In the genomic region with DNA sequence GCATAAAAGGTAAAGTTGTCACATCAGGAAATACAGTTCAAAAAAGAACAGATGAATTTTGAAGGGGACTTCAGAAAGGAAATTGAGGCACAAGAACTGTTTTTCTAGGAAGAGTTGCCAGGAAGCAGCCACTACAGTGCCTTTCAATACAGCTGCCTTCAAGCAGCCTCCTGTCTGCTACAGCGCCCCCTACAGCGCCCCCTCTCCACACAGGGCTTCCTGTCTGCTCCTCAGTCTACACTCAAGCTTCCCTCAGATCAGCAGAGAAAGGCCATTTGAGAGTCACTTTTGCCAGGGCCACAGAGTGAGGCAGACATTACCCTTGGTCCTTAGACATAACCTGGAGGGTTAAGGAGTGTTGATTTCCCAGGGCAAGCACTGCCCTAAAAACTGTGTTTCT, we compare ENCODE assay signal across 11 mouse cellular contexts. TPM values are rescaled to one million over a fixed set of nuclear protein-coding genes. Genes with fewer than 3 reads are reported as not detected.
A peak's percentile ranks its signal among the peaks of the same experiment; 100 is the strongest.
DNase-seq lines count a peak whose midpoint lies in the region; ATAC-seq and TF ChIP-seq lines count a peak whose summit lies in the region.
"Had no signal": no experiment of that assay in that cellular context is flagged by ENCODE, and none has a peak within 500 bp of the region (broad histone marks: within the 10 kb centered on the region; RNA-seq: fewer than 3 reads in every experiment).

No protein-coding gene starts in this region.

- no peak overlapping the region for H3K4me2 ChIP-seq in kidney, embryonic 15.5 days
- no peak overlapping the region for H3K4me2 ChIP-seq in heart, embryonic 12.5 days

- WGBS in kidney, adult 2 months = 22% methylated on average over 2 of the region's 2 CpGs
- WGBS in kidney, embryonic 15.5 days = 15% methylated on average over 2 of the region's 2 CpGs
- 21% methylated on average over 2 of the region's 2 CpGs for WGBS in heart, embryonic 12.5 days

- no peak overlapping the region for H3K9ac ChIP-seq in kidney, embryonic 15.5 days
- H3K9ac ChIP-seq in heart, embryonic 12.5 days = no peak overlapping the region

- no peaks in the 10 kb centered on the region for H3K9me3 ChIP-seq in kidney, embryonic 15.5 days (replicated peaks)
- no peaks in the 10 kb centered on the region for H3K9me3 ChIP-seq in heart, embryonic 12.5 days (replicated peaks)

- H3K4me3 ChIP-seq in kidney, adult 2 months (ENCODE audit: insufficient read depth, low read depth, low read length) = no peak overlapping the region
- H3K4me3 ChIP-seq in kidney, embryonic 15.5 days (replicated peaks) = no peak overlapping the region
- no peak overlapping the region for H3K4me3 ChIP-seq in heart, embryonic 12.5 days
- H3K4me3 ChIP-seq: myocyte had no signal

- no peak overlapping the region for H3K27ac ChIP-seq in kidney, adult 2 months (ENCODE audit: insufficient read depth, low read depth, low read length)
- no peak overlapping the region for H3K27ac ChIP-seq in kidney, embryonic 15.5 days
- H3K27ac ChIP-seq in heart, embryonic 12.5 days (ENCODE audit: poor library complexity, severe bottlenecking) = no peak overlapping the region

- TF ChIP-seq POLR2A in kidney, adult 2 months (IDR thresholded peaks at IDR 0.05; ENCODE audit: low read depth, low read length) = no peak

- no peaks in the 10 kb centered on the region for H3K36me3 ChIP-seq in kidney, adult 2 months (ENCODE audit: control insufficient read depth, insufficient read depth, low read length)
- H3K36me3 ChIP-seq in kidney, embryonic 15.5 days = no peaks in the 10 kb centered on the region
- no peaks in the 10 kb centered on the region for H3K36me3 ChIP-seq in heart, embryonic 12.5 days

- ATAC-seq in kidney, embryonic 15.5 days (replicated peaks; ENCODE audit: low FRiP score) = no peak
- ATAC-seq in inflammation-experienced regulatory T-cells, adult 6 months = peak; percentile 67
- no peak for ATAC-seq in heart, embryonic 12.5 days (ENCODE audit: insufficient number of reproducible peaks, low FRiP score)

- peak; percentile 48 for TF ChIP-seq CTCF in kidney, adult 2 months (conservative IDR thresholded peaks at IDR 0.05; ENCODE audit: insufficient read depth, insufficient read length, low read depth, low read length)

- H3K27me3 ChIP-seq in kidney, adult 2 months (replicated peaks; ENCODE audit: control insufficient read depth, insufficient read depth, low read length) = no peaks in the 10 kb centered on the region
- H3K27me3 ChIP-seq in kidney, embryonic 15.5 days = no peaks in the 10 kb centered on the region
- no peaks in the 10 kb centered on the region for H3K27me3 ChIP-seq in heart, embryonic 12.5 days (replicated peaks)

- peaks cover 11% of the 10 kb centered on the region; the same call in 1 of the 2 replicates for H3K4me1 ChIP-seq in kidney, adult 2 months (ENCODE audit: control insufficient read depth, insufficient read depth, low read length)
- peaks cover 3% of the 10 kb centered on the region; the same call in 1 of the 2 replicates for H3K4me1 ChIP-seq in kidney, embryonic 15.5 days
- H3K4me1 ChIP-seq in heart, embryonic 12.5 days (replicated peaks) = 0 out of 2 replicates have a peak, but pooled peaks cover 3% of the 10 kb centered on the region

- DNase-seq in kidney, adult 2 months = no peak
- peak; percentile 61 for DNase-seq in ES-CJ7 (ENCODE audit: low read depth, low spot score)
- peak; percentile 43 to 69 for DNase-seq in spleen, postnatal 4 days (ENCODE audit: low spot score in 2 of 2)
- DNase-seq in layer of hippocampus, adult 18-20 months (ENCODE audit: low spot score in 2 of 2) = no peak
- DNase-seq in left cerebral cortex, adult 9 months (ENCODE audit: low spot score in 2 of 2) = no peak
- DNase-seq: adrenal gland, adult 2 months; kidney, adult 11 months had no signal

RNA-seq across cellular contexts. Expression of a gene that starts 6.7 kb away (rescaled TPM):
- polyA plus RNA-seq in kidney, adult 2 months (2012; rRNA removed) = 3.4 and 5.5 TPM in 2 replicates
- 13.4 and 13.9 TPM in 2 replicates for polyA plus RNA-seq in kidney, embryonic 15.5 days (2015; fragmentation: Nextera tagmentation; extraction: Ambion mirVana)
- 10 to 100 TPM; 14.5 to 17.6 (median 15.4) TPM for polyA plus RNA-seq in inflammation-experienced regulatory T-cells, adult 6 months (2017; shearing (Covaris generic))
- 7.4 and 8.2 TPM in 2 replicates for polyA plus RNA-seq in heart, embryonic 12.5 days (2016; fragmentation: Nextera tagmentation; extraction: Ambion mirVana)
- 1 to 10 TPM; 4.4 to 4.6 TPM for total RNA-seq in layer of hippocampus, adult 18-20 months (2021)

RNA-seq across cellular contexts. Expression of a gene that starts 36.0 kb away (rescaled TPM):
- polyA plus RNA-seq in kidney, adult 2 months (2012; rRNA removed) = 194 and 211 TPM in 2 replicates
- 484 and 516 TPM in 2 replicates for polyA plus RNA-seq in kidney, embryonic 15.5 days (2015; fragmentation: Nextera tagmentation; extraction: Ambion mirVana)
- 100 to 1,000 TPM; 319 to 903 (median 331) TPM for polyA plus RNA-seq in inflammation-experienced regulatory T-cells, adult 6 months (2017; shearing (Covaris generic))
- 912 and 971 TPM in 2 replicates for polyA plus RNA-seq in heart, embryonic 12.5 days (2016; fragmentation: Nextera tagmentation; extraction: Ambion mirVana)
- total RNA-seq in layer of hippocampus, adult 18-20 months (2021) = 10 to 100 TPM; 58.9 to 60.6 TPM

RNA-seq across cellular contexts. Expression of a gene that starts 46.1 kb away (rescaled TPM):
- 56.2 and 62.6 TPM in 2 replicates for polyA plus RNA-seq in kidney, adult 2 months (2012; rRNA removed)
- 4.3 and 5.1 TPM in 2 replicates for polyA plus RNA-seq in kidney, embryonic 15.5 days (2015; fragmentation: Nextera tagmentation; extraction: Ambion mirVana)
- under 1 TPM in 1 of 3 experiments, not detected in 2; 0.11 TPM for polyA plus RNA-seq in inflammation-experienced regulatory T-cells, adult 6 months (2017; shearing (Covaris generic))
- 0.57 and 0.59 TPM in 2 replicates for polyA plus RNA-seq in heart, embryonic 12.5 days (2016; fragmentation: Nextera tagmentation; extraction: Ambion mirVana)
- under 1 TPM; 0.10 to 0.15 TPM for total RNA-seq in layer of hippocampus, adult 18-20 months (2021)

Comparison
In these comparisons a context has a peak if more than half of its experiments do, and no peak if none do; other contexts are left out.
1. DNase-seq: peak in ES-CJ7 (single experiment) and spleen, postnatal 4 days (2 of 2); none in kidney, adult 2 months (single experiment), layer of hippocampus, adult 18-20 months (0 of 2) and left cerebral cortex, adult 9 months (0 of 2).